Mouse (Mus musculus) ES-Bruce4 (cell line): Measurements from ENCODE around the gene Mrps7. TPM values are rescaled to one million over a fixed set of nuclear protein-coding genes. Genes with fewer than 3 reads are reported as not detected.

ENCODE experiments used
- H3K27ac ChIP-seq: 2 replicates; pipeline ENCODE4 v1.5.1; 2012; ENCODE audit warnings: low read length, inconsistent platforms; ENCODE audit not compliant: insufficient read depth
- H3K27me3 ChIP-seq: 2 replicates; pipeline ENCODE4 v1.6.1; 2012; ENCODE audit warnings: mild to moderate bottlenecking, low read length, inconsistent platforms; ENCODE audit not compliant: control insufficient read depth, poor library complexity, insufficient read depth, severe bottlenecking
- H3K36me3 ChIP-seq: 2 replicates; pipeline ENCODE4 v1.6.1; 2012; ENCODE audit warnings: inconsistent platforms, mild to moderate bottlenecking, low read length, moderate library complexity; ENCODE audit not compliant: control insufficient read depth, poor library complexity, insufficient read depth, severe bottlenecking
- H3K4me1 ChIP-seq: one replicate; pipeline ENCODE4 v1.8.1; 2011; ENCODE audit warnings: low read length; ENCODE audit not compliant: control insufficient read depth, insufficient read depth
- H3K4me3 ChIP-seq: 2 replicates; pipeline ENCODE4 v1.5.1; 2011; ENCODE audit warnings: low read depth, mild to moderate bottlenecking, low read length
- H3K9ac ChIP-seq: 2 replicates; pipeline ENCODE4 v1.6.1; 2012; ENCODE audit warnings: low read depth, mild to moderate bottlenecking, inconsistent platforms; ENCODE audit not compliant: poor library complexity, severe bottlenecking
- H3K9me3 ChIP-seq: replicated peaks from 2 replicates; pipeline ENCODE4 v1.6.1; 2012; ENCODE audit warnings: mild to moderate bottlenecking, low read length, inconsistent platforms; ENCODE audit not compliant: control insufficient read depth, poor library complexity, insufficient read depth, severe bottlenecking
- CTCF ChIP-seq: IDR thresholded peaks from one replicate; pipeline ENCODE4 v1.8.1; 2011; ENCODE audit warnings: low read depth, low read length
- EP300 ChIP-seq: IDR thresholded peaks from 2 replicates; pipeline ENCODE4 v1.6.1; 2011; ENCODE audit warnings: low read depth, low read length; ENCODE audit not compliant: insufficient read depth
- POLR2A ChIP-seq: IDR thresholded peaks from one replicate; pipeline ENCODE4 v1.8.1; 2011; ENCODE audit warnings: low read length; ENCODE audit not compliant: insufficient read depth
- polyA plus RNA-seq: library from polyadenylated mRNA; stranded (reverse); fragments of >200 nt; gene quantifications from 2 replicates; pipeline ENCODE4 v1.2.4, GENCODE M21; 2011; ENCODE audit warnings: low read depth; ENCODE audit not compliant: missing spikeins, insufficient read depth, insufficient read length

Mrps7 gene
- polyA plus RNA-seq, 1 experiment = 35.5 TPM

DNA sequence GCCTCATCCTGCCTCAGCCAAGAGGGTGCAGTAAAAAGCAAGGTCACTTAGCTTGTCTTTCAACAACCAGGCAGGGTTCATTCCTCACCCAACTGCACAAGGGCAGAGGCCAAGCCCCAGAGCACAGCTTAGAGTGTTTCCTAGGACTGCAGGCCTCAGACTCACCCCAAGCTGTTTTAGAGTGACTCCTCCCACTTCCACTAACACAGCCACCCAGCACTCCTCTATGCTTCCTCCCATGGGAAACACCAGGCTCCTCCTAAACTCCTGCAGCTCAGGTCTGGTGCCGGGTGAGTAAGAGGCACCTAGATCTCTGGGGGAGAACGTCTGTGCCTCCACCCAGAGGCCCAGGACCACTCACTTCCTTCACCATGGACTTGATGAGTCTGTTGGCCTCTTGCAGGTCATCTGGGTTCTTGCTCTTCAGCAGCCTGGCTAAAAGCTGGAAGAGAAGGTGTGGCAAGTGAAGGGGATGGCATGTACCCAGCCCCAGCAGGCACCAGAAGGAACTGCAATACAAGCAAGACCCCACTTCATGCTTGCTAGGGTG lies 13.1 kb upstream of the Mrps7 start:
- H3K9me3 ChIP-seq = no peaks in the 10 kb centered on the region
- no peak overlapping the region for H3K9ac ChIP-seq
- H3K27me3 ChIP-seq = no peaks in the 10 kb centered on the region
- peaks cover 78% of the 10 kb centered on the region for H3K36me3 ChIP-seq
- H3K4me3 ChIP-seq = no peak overlapping the region
- peaks cover 9% of the 10 kb centered on the region for H3K4me1 ChIP-seq
- H3K27ac ChIP-seq = 0 out of 2 replicates have a peak overlapping the region, but pooled peaks have one; percentile 2
- TF ChIP-seq CTCF (no peak), EP300 (no peak), POLR2A (no peak)

DNA sequence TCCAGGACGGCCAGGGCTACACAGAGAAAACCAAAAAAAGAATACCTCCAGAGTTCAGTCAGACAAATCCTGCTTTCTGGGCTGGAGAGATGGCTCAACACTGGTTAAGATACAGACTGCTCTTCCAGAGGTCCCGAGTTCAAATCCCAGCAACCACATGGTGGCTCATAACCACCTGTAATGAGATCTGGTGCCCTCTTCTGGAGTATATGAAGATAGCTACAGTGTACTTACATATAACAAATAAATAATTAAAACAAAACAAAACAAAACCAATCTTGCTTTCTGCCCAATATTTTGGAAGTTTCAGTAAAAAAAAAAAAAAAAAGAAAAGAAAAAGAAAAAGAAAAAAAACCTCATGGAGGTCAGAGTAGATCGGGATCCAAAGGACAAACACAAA lies 8.5 kb upstream of the Mrps7 start:
- Histone ChIP-seq H3K9ac (no peak overlapping the region), H3K9me3 (no peaks in the 10 kb centered on the region), H3K27ac (no peak overlapping the region), H3K4me3 (no peak overlapping the region), H3K36me3 (peaks cover 55% of the 10 kb centered on the region), H3K4me1 (no peaks in the 10 kb centered on the region), H3K27me3 (no peaks in the 10 kb centered on the region)
- no peak for TF ChIP-seq CTCF
- no peak for TF ChIP-seq EP300
- no peak for TF ChIP-seq POLR2A

DNA sequence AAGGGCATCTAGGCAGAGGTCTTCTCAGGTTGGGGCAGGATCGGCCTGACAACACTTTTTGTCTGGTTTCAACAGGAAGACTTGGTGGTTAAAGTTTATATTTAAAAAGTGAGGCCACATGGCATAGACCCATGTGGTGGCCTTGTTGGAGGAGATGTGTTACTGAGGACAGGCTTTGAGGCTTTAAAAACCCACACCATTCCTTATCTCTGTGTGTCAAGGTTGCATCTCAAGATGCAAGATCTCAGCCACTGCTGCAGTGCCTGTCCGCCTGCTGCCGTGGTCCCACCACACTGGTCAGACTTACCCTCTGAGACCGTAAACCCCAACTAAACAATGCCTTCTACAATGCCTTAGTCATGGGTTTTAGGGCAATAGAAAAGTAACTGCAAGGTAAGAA lies 5.4 kb upstream of the Mrps7 start:
- Histone ChIP-seq H3K9me3 (no peaks in the 10 kb centered on the region), H3K27ac (no peak overlapping the region), H3K4me3 (no peak overlapping the region), H3K36me3 (peaks cover 28% of the 10 kb centered on the region), H3K27me3 (no peaks in the 10 kb centered on the region), H3K9ac (no peak overlapping the region), H3K4me1 (no peaks in the 10 kb centered on the region)
- TF ChIP-seq POLR2A (no peak), EP300 (no peak), CTCF (no peak)

DNA sequence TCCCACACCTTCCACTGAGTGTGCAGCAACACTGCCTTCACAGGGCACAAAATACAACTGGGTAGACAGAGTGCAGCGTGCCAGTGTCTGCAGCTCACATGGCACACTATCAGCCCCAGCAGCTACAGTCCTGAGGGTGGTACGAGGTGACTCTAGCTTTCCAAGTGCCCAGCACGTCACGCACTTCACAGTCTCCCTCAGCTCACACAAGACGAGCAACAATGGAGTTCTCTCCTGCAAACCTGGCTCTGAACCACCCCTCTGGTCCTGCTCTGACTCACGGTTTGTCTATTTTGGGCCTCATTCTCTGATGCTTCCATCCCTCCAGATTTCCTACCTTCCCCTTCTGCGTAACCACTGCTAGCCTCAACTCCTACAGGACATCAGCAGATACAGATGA lies 4.0 kb upstream of the Mrps7 start:
- Histone ChIP-seq H3K4me1 (no peaks in the 10 kb centered on the region), H3K27me3 (no peaks in the 10 kb centered on the region), H3K27ac (no peak overlapping the region), H3K4me3 (no peak overlapping the region), H3K9ac (no peak overlapping the region), H3K36me3 (peaks cover 15% of the 10 kb centered on the region), H3K9me3 (no peaks in the 10 kb centered on the region)
- TF ChIP-seq EP300 (no peak), POLR2A (no peak), CTCF (no peak)

DNA sequence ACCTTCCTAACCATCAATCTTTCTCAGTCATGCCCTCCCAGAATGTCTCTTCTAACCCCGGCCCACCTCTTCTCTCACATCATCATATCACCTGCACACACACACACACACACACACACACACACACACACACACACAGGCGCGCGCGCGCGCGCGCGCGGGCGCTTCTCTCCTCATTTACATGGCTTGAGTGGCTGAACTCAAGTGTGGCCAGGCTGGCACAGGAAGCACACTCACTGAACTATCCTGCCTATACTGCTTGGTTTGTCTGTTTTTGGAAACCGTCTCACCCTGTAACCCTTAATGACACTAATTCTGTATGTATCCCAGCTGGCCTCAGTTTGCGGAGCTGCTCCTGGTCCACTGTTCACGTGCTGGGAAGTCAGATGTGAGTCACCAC lies 3.0 kb upstream of the Mrps7 start:
- H3K4me3 ChIP-seq = no peak overlapping the region
- no peaks in the 10 kb centered on the region for H3K9me3 ChIP-seq
- H3K36me3 ChIP-seq = peaks cover 11% of the 10 kb centered on the region

DNA sequence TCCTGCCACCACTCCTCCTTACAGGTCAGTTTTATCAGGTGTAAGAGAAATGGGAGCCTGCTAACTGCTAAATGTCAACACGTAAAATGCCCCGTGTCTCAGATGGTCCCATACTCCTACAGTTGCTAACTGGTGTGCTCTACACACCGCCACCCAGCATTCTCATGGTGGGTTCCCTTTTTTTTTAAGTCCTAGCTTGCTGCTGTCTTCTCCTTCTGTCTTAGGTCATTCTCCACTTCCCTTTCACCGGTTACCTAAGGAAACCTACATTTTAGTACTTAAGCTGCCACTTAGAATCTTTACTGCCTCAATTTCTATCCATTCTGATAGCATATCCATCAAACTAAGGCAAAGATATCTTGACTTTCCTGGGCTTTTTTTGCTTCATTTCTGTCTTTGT lies 2.6 kb upstream of the Mrps7 start:
- no peak overlapping the region for H3K27ac ChIP-seq
- H3K4me1 ChIP-seq = no peaks in the 10 kb centered on the region
- no peaks in the 10 kb centered on the region for H3K27me3 ChIP-seq
- no peak overlapping the region for H3K4me3 ChIP-seq
- TF ChIP-seq POLR2A (no peak), EP300 (no peak), CTCF (no peak)
- H3K9ac ChIP-seq = no peak overlapping the region
- no peaks in the 10 kb centered on the region for H3K9me3 ChIP-seq
- H3K36me3 ChIP-seq = peaks cover 15% of the 10 kb centered on the region

More for the DNA sequence above, 3.0 kb upstream of the Mrps7 start:
- no peak for TF ChIP-seq CTCF
- Histone ChIP-seq H3K4me1 (no peaks in the 10 kb centered on the region), H3K27ac (no peak overlapping the region), H3K9ac (no peak overlapping the region), H3K27me3 (no peaks in the 10 kb centered on the region)
